Mouse (Mus musculus): ENCODE results near the gene Hcfc2.

GRCm38 (mm10) chr10:82752921-82753320 lies 57.0 kb downstream of the Hcfc2 start:
- no peak for TF ChIP-seq POLR2A (IDR thresholded peaks at IDR 0.05; ENCODE audit: borderline replicate concordance, low read depth, low read length)
- TF ChIP-seq CTCF (IDR thresholded peaks at IDR 0.05; ENCODE audit: low read depth, low read length) = no peak
